Mouse (Mus musculus) hindbrain, embryonic 15.5 days (tissue): Measurements from ENCODE around the gene Qars. TPM values are rescaled to one million over a fixed set of nuclear protein-coding genes. Genes with fewer than 3 reads are reported as not detected.
A peak's percentile ranks its signal among the peaks of the same experiment; 100 is the strongest.

Experiments
- ATAC-seq: fragments of 200-750 bp; cut with Nextera tagmentation; 2 replicates; pipeline ENCODE4 v1.8.0; 2017; ENCODE audit warnings: low read depth, moderate number of reproducible peaks, moderate TSS enrichment; ENCODE audit not compliant: low FRiP score
- H3K27ac ChIP-seq: fragments of 300-500 bp; sonication (generic); replicated peaks from 2 replicates; pipeline ENCODE4 v1.5.1; 2015; ENCODE audit warnings: mild to moderate bottlenecking, inconsistent platforms
- H3K27me3 ChIP-seq: fragments of 300-500 bp; sonication (generic); 2 replicates; pipeline ENCODE4 v1.6.1; 2015; ENCODE audit warnings: control low read depth, inconsistent platforms
- H3K36me3 ChIP-seq: fragments of 300-500 bp; sonication (generic); 2 replicates; pipeline ENCODE4 v1.6.1; 2015; ENCODE audit warnings: control low read depth, inconsistent platforms
- H3K4me1 ChIP-seq: fragments of 300-500 bp; sonication (generic); replicated peaks from 2 replicates; pipeline ENCODE4 v1.6.1; 2015; ENCODE audit warnings: control low read depth, inconsistent platforms
- H3K4me2 ChIP-seq: fragments of 300-500 bp; sonication (generic); 2 replicates; pipeline ENCODE4 v1.6.1; 2015; ENCODE audit warnings: moderate library complexity, mild to moderate bottlenecking, inconsistent platforms
- H3K4me3 ChIP-seq: fragments of 300-500 bp; sonication (generic); 2 replicates; pipeline ENCODE4 v1.5.1; 2015; ENCODE audit warnings: mild to moderate bottlenecking, inconsistent platforms
- H3K9ac ChIP-seq: fragments of 300-500 bp; sonication (generic); 2 replicates; pipeline ENCODE4 v1.6.1; 2015; ENCODE audit warnings: inconsistent platforms
- H3K9me3 ChIP-seq: fragments of 300-500 bp; sonication (generic); 2 replicates; pipeline ENCODE4 v1.6.1; 2016; ENCODE audit warnings: control low read depth, inconsistent platforms
- WGBS: fragments of 180-500 bp; shearing (Covaris S2); methylation state at CpG from one replicate; pipeline ENCODE4 v1.1.7; 2015; 5-methylcytosine and 5-hydroxymethylcytosine counted together
- polyA plus RNA-seq: library from polyadenylated mRNA; unstranded; fragments of >200 nt; fragmentation: Nextera tagmentation; extraction: Ambion mirVana; gene quantifications from 2 replicates; pipeline ENCODE4 v1.2.1, GENCODE M21; 2015

Gene Qars
- polyA plus RNA-seq, 1 experiment from 2014 or later = 62.8 TPM

DNA sequence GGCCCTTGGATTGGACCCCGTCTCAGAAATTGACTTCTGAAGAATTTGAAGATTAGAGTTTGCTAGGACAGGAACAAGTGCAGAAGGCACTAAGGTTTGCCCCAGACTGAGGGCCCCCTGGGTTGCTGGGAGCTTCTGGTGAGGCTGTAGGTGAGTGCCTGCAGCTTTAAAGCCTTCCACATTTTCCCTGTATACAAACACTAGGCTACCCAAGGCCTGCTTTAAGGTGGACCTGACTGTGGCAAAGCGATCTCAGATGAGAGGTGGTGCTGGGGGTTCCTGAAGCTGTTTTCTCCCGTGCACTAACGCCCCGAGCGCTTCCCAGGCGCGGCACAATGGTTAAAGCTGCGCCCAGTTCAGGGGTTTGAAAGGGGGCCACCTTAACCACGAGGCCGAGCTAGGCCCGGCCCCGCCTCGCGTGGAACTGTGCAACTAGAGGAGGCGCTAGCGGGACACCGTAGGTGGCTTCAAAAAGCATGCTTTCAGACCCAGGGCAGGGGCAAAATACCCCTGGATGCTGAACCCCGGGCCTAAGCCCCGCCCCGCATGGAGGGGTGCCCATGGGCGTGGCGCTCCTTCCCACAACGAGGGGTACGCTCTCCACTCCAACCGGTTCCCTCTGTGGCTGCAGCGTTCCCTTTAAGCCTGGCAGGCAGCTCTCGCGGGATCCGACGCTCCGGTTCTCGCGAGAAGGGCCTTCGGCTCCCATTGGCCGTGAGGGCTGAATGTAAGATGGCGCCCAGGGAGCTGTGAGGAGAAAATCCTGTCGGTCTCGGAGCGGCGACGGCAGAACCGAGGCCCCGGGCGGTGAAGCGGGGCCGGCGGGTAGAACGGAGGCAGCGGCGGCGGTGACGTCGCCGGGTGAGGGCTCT, 9.1 kb downstream of the Qars start, which contains the start of gene Qrich1:
Qrich1 (plus strand) TSS at position 427 of the 872 bp plus-strand sequence.
- 1% methylated on average over 49 of the region's 55 CpGs for WGBS
- H3K9me3 ChIP-seq = no peaks in the 10 kb centered on the region
- H3K4me2 ChIP-seq = peak within 1 kb of the TSS; percentile 77
- peak within 1 kb of the TSS; percentile 99 for H3K27ac ChIP-seq
- H3K27me3 ChIP-seq = no peaks in the 10 kb centered on the region
- H3K4me3 ChIP-seq = peak within 1 kb of the TSS; percentile 94
- peak; percentile 96 for ATAC-seq
- peak within 1 kb of the TSS; percentile 94 for H3K9ac ChIP-seq
- H3K4me1 ChIP-seq = peaks cover 27% of the 10 kb centered on the region
- H3K36me3 ChIP-seq = peaks cover 39% of the 10 kb centered on the region

DNA sequence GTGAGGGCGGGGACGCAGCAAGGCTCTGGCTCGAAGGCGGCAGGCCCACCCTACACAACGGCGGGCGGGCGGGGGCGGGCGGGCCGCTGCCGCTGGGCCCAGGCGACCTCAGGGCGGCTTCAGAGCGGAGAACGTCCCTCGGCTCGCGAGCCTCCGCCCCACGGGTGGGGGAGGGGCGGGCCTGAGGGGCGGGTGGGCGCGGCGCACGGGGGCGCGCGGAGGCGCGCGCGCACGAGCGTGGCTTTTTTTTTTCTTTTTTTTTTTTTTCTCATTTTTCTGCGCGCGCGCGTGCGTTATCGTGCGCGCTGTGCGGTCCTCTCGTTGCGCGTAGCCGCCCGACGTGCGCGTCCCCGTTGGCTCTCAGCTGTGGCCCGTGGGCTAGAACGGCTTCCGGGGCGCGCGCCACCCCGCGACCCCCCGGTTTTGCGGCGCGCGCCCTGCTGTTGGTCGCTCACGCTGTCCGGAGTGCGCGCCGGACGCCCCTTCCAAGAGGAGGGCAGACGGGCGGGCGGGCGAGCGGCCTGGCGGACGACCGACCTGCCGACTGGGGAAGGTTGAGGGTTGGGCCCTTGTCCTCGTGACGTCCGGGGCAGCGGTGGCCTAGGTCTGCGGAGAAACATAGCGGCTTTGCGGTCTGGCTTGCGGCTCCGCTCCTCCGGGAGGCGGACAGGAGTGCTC, 9.9 kb downstream of the Qars start:
- 0% methylated on average over 47 of the region's 95 CpGs for WGBS
- no peaks in the 10 kb centered on the region for H3K9me3 ChIP-seq

DNA sequence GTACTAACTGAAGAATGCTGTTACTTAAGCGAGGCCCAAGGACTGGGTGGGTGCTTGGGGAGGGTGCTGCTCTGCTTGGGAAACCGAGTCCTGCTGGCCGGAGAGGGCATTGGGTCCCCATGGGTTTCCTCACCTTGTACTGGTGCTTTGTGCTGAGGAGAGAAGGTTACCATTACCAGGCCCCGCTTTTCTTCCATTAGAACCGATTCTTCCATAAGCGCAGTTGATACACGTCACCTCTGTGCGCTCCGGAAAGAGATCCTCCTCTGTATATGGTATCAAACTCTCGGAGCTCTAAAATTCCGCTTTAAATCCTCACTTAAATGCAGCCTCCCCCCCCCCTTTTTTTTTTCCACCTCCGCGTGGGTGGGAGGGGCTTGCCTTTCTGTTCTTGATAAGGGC, 10.4 kb downstream of the Qars start:
- peak overlapping the region; percentile 77 for H3K4me2 ChIP-seq
- ATAC-seq = no peak; the same call in 1 of the 2 replicates
- H3K9ac ChIP-seq = peak overlapping the region; percentile 94
- H3K4me3 ChIP-seq = peak overlapping the region; percentile 94
- peak overlapping the region; percentile 99 for H3K27ac ChIP-seq
- H3K4me1 ChIP-seq = peaks cover 31% of the 10 kb centered on the region
- H3K36me3 ChIP-seq = peaks cover 26% of the 10 kb centered on the region
- WGBS = 1% methylated on average over 13 of the region's 13 CpGs
- no peaks in the 10 kb centered on the region for H3K9me3 ChIP-seq
- H3K27me3 ChIP-seq = no peaks in the 10 kb centered on the region

More for the DNA sequence above, 9.9 kb downstream of the Qars start:
- ATAC-seq = peak; percentile 81
- Histone ChIP-seq H3K4me1 (peaks cover 31% of the 10 kb centered on the region), H3K36me3 (peaks cover 31% of the 10 kb centered on the region), H3K27ac (peak overlapping the region; percentile 99), H3K9ac (peak overlapping the region; percentile 94), H3K27me3 (no peaks in the 10 kb centered on the region), H3K4me3 (peak overlapping the region; percentile 94), H3K4me2 (peak overlapping the region; percentile 77)

DNA sequence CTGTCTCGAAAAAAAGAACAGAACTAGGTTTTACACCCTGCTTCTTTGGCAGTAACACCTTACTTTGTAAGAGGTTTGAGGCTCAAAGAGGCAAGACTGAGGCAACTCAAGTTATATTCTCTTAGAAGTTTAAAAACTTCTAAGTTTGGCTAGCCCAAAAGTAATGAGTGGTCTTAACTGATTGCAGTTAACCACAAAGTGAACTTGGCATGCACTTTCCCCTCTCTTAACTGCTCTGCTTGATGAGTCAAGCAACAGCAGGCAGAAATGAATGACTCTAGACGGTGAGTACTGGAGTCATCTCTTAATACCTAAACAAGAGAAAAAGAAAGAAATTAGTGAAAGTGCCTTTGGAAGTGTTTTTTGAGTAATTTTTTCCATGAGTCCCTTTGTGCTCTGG, 14.1 kb downstream of the Qars start:
- no peak overlapping the region for H3K4me2 ChIP-seq
- no peak overlapping the region for H3K27ac ChIP-seq
- H3K4me1 ChIP-seq = peaks cover 23% of the 10 kb centered on the region
- WGBS = 88% methylated on average over 2 of the region's 2 CpGs
- no peaks in the 10 kb centered on the region for H3K36me3 ChIP-seq
- H3K9me3 ChIP-seq = no peaks in the 10 kb centered on the region
- H3K9ac ChIP-seq = no peak overlapping the region
- no peak overlapping the region for H3K4me3 ChIP-seq
- no peaks in the 10 kb centered on the region for H3K27me3 ChIP-seq
- no peak for ATAC-seq

DNA sequence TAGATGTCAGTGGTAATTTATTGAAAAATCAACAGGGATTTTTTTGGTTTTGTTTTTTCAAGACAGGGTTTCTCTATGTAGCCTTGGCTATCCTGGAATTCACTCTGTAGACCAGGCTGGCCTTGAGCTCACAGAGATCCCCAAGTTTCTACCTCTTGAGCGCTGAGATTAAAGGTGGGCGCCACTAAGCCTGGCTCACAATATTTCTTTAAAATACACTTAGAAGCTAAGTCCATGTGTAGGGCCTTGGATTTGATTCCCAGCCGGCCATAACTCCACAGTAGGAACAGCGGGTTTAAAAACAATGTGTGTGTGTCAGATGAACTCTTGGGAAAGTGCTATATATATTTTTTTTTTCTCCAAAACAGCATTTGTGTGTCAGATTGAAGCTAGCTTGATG, 15.8 kb downstream of the Qars start:
- H3K4me2 ChIP-seq = no peak overlapping the region
- no peak overlapping the region for H3K27ac ChIP-seq
- peaks cover 23% of the 10 kb centered on the region for H3K4me1 ChIP-seq
- H3K27me3 ChIP-seq = no peaks in the 10 kb centered on the region
- no peak overlapping the region for H3K4me3 ChIP-seq
- no peak overlapping the region for H3K9ac ChIP-seq
- H3K36me3 ChIP-seq = peaks cover 1% of the 10 kb centered on the region; the same call in 1 of the 2 replicates
- no peaks in the 10 kb centered on the region for H3K9me3 ChIP-seq
- no peak for ATAC-seq
- 99% methylated on average over 4 of the region's 4 CpGs for WGBS

DNA sequence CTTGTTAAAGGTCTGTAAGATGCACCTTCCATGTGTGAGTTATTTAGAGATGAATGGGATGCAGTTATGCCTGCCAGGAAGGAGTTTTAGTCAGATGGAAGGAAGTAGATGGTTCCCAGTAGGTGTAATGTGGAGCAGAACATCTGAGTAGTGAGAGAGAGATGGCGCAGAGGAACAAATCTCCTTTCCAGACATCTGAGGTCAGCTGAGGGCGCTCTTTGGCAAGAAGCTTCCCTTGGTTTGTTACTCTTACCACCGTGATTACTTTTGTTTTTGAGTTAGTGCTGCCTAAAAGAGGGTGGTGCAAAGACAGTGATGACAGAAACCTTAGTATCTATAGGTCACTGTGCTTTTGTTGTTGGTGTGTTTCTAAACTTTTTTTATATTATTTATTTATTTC, 17.9 kb downstream of the Qars start:
- Histone ChIP-seq H3K27ac (no peak overlapping the region), H3K4me1 (peaks cover 6% of the 10 kb centered on the region), H3K9ac (no peak overlapping the region), H3K4me3 (no peak overlapping the region), H3K9me3 (no peaks in the 10 kb centered on the region), H3K27me3 (no peaks in the 10 kb centered on the region), H3K4me2 (no peak overlapping the region), H3K36me3 (peaks cover 22% of the 10 kb centered on the region)
- no peak for ATAC-seq
- WGBS = 84% methylated on average over 3 of the region's 3 CpGs

DNA sequence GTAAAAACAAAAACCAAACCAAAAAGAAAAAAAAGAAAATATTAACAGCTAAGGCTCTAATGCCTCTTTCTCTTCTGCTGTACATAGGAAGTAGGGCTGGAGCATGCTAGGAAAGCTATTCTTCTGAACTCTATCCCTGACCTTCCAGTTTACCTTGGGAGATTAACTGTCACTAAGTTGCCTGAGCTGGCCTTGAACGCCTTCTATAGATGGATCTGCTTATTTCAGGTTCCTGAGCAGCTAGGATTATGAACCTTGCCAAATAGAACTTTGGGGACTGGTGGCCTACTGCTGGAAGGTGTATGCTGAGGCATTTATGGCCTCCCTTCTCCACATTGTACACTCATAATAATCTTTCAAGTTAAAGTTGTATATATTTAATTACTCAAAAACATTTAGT, 23.4 kb downstream of the Qars start:
- Histone ChIP-seq H3K27me3 (no peaks in the 10 kb centered on the region), H3K9me3 (no peaks in the 10 kb centered on the region), H3K36me3 (peaks cover 73% of the 10 kb centered on the region), H3K27ac (no peak overlapping the region), H3K4me1 (no peaks in the 10 kb centered on the region), H3K4me3 (no peak overlapping the region), H3K9ac (no peak overlapping the region), H3K4me2 (no peak overlapping the region)
- 96% methylated on average over 1 of the region's 1 CpGs for WGBS
- no peak for ATAC-seq

DNA sequence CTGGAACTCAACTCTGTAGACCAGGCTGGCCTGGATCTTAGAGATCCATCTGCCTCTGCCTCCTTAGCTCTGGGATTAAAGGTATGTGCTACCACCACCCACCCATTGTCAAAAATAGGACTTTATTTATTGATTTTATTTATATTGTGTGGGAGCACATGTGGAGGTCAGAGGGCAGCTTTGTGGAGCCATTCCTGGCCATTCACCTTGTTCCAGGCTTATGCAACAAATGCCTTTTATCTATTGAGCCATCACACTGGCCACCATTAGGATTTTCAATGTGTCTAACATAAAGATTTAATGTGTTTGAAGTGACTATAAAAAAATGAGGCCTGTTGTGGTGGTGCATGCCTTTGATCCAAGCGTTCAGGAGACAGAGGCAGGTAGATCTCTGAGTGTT, 24.0 kb downstream of the Qars start:
- Histone ChIP-seq H3K4me3 (no peak overlapping the region), H3K4me1 (no peaks in the 10 kb centered on the region), H3K9ac (no peak overlapping the region), H3K27ac (no peak overlapping the region), H3K4me2 (no peak overlapping the region), H3K36me3 (peaks cover 78% of the 10 kb centered on the region), H3K9me3 (no peaks in the 10 kb centered on the region), H3K27me3 (no peaks in the 10 kb centered on the region)
- 92% methylated on average over 1 of the region's 1 CpGs for WGBS
- ATAC-seq = no peak

DNA sequence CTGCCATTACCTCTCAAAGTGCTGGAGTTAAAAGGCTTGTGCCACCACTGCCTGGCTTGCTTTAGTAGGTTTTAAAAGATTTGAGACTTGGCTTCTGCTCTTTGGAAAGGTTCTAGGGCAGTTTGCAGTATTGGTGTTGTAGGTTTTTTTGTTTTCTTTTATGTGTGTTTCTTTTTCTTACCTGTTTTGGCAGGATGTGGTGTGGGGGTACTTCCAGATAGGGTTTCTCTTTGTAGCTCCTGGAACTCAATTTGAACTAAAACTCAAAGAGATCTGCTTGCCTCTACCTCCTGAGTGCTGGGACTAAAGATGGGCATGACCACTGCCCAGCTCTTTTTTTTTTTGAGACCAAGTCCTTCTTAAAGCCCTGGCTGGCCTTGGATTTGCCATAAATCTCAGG, 33.3 kb downstream of the Qars start:
- H3K4me1 ChIP-seq = no peaks in the 10 kb centered on the region
- H3K9ac ChIP-seq = no peak overlapping the region
- no peaks in the 10 kb centered on the region for H3K27me3 ChIP-seq
- no peak overlapping the region for H3K27ac ChIP-seq
- H3K4me3 ChIP-seq = no peak overlapping the region
- H3K36me3 ChIP-seq = peaks cover 86% of the 10 kb centered on the region
- no peak overlapping the region for H3K4me2 ChIP-seq
- H3K9me3 ChIP-seq = no peaks in the 10 kb centered on the region
- ATAC-seq = no peak

DNA sequence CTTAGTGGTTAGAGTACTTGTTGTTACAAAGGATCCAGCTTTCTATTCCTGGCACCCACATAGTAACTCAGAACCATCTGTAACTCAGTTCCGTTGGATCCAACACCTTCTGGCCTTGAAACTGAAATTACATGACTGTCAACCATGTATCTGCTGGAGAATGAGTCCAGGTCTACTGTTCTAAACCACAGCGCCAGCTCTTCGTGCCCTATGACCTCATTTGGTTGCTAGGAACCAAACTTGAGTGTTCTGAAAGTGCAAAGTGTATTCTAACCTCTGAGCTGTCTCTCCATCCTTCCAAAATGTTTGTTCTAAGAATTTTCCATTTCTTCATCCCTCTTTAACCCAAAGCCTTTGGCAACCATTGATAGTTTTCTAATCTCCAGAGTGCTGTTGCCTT, 38.5 kb downstream of the Qars start:
- Histone ChIP-seq H3K27ac (no peak overlapping the region), H3K4me1 (no peaks in the 10 kb centered on the region), H3K4me3 (no peak overlapping the region), H3K9ac (no peak overlapping the region), H3K36me3 (peaks cover 87% of the 10 kb centered on the region), H3K4me2 (no peak overlapping the region), H3K9me3 (no peaks in the 10 kb centered on the region), H3K27me3 (no peaks in the 10 kb centered on the region)
- no peak for ATAC-seq
- 96% methylated on average over 3 of the region's 3 CpGs for WGBS

DNA sequence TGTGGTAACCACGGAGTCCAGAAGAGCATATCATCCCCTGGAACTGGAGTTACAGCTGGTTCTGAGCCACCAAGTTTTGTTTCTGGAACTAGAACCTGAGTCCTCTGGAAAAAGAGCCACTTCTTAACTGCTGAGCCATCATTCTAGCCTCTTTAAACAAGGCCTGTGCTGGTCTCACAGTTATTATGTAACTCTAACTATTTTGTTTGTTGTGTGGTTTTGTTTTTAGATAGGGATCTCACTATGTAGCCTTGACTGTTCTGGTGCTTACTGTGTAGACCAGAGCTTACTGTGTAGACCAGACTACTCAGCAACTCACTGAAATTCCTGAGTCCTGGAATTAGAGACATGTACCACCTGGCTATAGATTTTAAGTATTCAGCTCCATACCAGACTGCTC, 39.4 kb downstream of the Qars start:
- Histone ChIP-seq H3K4me3 (no peak overlapping the region), H3K4me1 (no peaks in the 10 kb centered on the region), H3K27me3 (no peaks in the 10 kb centered on the region), H3K4me2 (no peak overlapping the region), H3K36me3 (peaks cover 78% of the 10 kb centered on the region), H3K9ac (no peak overlapping the region), H3K9me3 (no peaks in the 10 kb centered on the region), H3K27ac (no peak overlapping the region)
- WGBS = 97% methylated on average over 1 of the region's 1 CpGs
- ATAC-seq = no peak

DNA sequence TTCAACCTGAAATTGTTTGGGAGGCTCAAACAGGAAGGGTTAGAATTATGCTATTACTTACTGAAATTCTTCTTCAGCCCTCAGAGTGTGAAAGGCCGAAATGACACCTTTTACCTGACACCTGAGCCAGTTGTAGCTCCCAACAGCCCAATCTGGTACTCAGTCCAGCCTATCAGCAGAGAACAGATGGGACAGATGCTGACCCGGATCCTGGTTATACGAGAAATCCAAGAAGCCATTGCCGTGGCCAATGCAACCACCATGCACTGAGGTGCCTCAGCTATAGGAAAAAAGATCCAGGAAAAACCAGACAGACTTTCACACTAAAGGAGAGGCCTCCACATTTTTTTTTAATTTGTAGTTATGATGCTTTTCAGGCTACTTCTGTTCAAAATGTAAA, 51.7 kb downstream of the Qars start:
- no peak overlapping the region for H3K4me2 ChIP-seq
- H3K36me3 ChIP-seq = peaks cover 61% of the 10 kb centered on the region

More for the DNA sequence above, 51.7 kb downstream of the Qars start:
- H3K9ac ChIP-seq = no peak overlapping the region
- H3K4me1 ChIP-seq = peaks cover 17% of the 10 kb centered on the region
- 93% methylated on average over 4 of the region's 4 CpGs for WGBS
- ATAC-seq = no peak
- no peaks in the 10 kb centered on the region for H3K9me3 ChIP-seq
- H3K27ac ChIP-seq = no peak overlapping the region
- H3K4me3 ChIP-seq = no peak overlapping the region
- H3K27me3 ChIP-seq = no peaks in the 10 kb centered on the region
